Mouse (Mus musculus): ENCODE data around the gene Mfsd9. TPM values are rescaled to one million over a fixed set of nuclear protein-coding genes. Genes with fewer than 3 reads are reported as not detected.
A peak's percentile ranks its signal among the peaks of the same experiment; 100 is the strongest.

Gene Mfsd9
- polyA plus RNA-seq, 2 experiments = 0.36 to 0.70 TPM

DNA sequence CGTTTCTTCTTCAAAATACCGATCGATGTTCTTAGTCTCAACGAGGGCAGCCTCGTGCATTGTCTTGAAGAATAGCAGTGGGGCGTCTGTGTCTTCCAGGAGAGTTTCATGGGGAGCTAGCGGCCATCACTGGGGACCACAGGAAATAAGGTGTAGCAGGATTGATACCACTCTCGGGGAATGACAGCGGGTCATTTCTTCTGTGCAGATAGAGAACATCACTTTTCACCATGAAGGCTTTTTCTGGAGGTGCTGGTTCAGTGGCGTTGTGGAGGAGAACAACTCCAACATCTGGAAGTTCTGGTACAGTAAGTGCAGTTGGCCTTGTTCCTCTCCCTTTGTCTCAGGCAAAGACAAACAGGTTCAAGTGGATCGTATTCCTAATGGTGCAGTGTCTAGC is 15.4 kb upstream of the Mfsd9 start:
- TF ChIP-seq EP300 (IDR thresholded peaks at IDR 0.05; ENCODE audit: low read depth) (no peak), CTCF (IDR thresholded peaks at IDR 0.05; ENCODE audit: low read depth) (no peak)
- 77% methylated on average over 11 of the region's 11 CpGs for WGBS (ENCODE audit: insufficient replicate concordance)
- Histone ChIP-seq H3K27ac (no peak overlapping the region), H3K4me2 (ENCODE audit: low read depth) (no peak overlapping the region), H3K4me3 (ENCODE audit: insufficient read depth in 1 of 2, low read depth in 2 of 2, low read length in 2 of 2) (no peak overlapping the region), H3K36me3 (replicated peaks; ENCODE audit: control insufficient read depth, insufficient read depth, low read depth) (no peaks in the 10 kb centered on the region), H3K9ac (replicated peaks) (no peak overlapping the region), H3K9me3 (ENCODE audit: control insufficient read depth, low read length) (no peaks in the 10 kb centered on the region), H3K27me3 (ENCODE audit: control insufficient read depth, insufficient read depth, low read length) (no peaks in the 10 kb centered on the region), H3K4me1 (replicated peaks; ENCODE audit: control insufficient read depth in 2 of 2, insufficient read depth in 2 of 2, low read length in 1 of 2) (no peaks in the 10 kb centered on the region)
- ATAC-seq (ENCODE audit: insufficient read depth) (no peak), DNase-seq (ENCODE audit: low read depth in 3 of 3, low spot score in 3 of 3) (no peak)

DNA sequence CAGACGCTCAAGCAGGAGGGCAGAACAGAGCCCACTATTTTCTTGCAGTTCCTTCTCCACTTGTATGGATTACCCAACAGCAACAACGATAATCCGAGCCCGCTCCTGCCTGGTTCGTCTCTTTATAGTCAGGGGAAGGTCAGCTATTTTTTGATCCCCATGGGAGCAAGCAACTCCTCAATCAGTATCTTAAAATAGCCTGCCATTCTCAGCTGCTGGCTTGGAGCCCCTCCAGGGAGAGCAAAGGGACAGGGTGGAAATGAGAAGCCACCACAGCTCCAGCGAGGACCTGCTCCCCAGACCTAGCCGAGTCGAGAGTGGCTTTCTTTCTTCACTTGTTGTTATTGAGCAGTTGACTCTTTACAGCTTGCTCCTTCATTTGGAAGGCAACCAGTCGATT is 14.9 kb upstream of the Mfsd9 start, which contains the start of gene Tmem182:
Gene Tmem182 (plus strand): TSS at position 251 of the 400 bp plus-strand sequence.
- DNase-seq (ENCODE audit: low read depth in 3 of 3, low spot score in 3 of 3) (no peak), ATAC-seq (ENCODE audit: insufficient read depth) (no peak)
- Histone ChIP-seq H3K4me2 (ENCODE audit: low read depth) (no peak within 1 kb of the TSS), H3K9me3 (ENCODE audit: control insufficient read depth, low read length) (no peaks in the 10 kb centered on the region), H3K27ac (no peak within 1 kb of the TSS), H3K4me3 (ENCODE audit: insufficient read depth in 1 of 2, low read depth in 2 of 2, low read length in 2 of 2) (no peak within 1 kb of the TSS), H3K4me1 (replicated peaks; ENCODE audit: control insufficient read depth in 2 of 2, insufficient read depth in 2 of 2, low read length in 1 of 2) (no peaks in the 10 kb centered on the region), H3K36me3 (replicated peaks; ENCODE audit: control insufficient read depth, insufficient read depth, low read depth) (no peaks in the 10 kb centered on the region), H3K27me3 (ENCODE audit: control insufficient read depth, insufficient read depth, low read length) (no peaks in the 10 kb centered on the region), H3K9ac (replicated peaks) (no peak within 1 kb of the TSS)
- no peak for TF ChIP-seq CTCF (IDR thresholded peaks at IDR 0.05; ENCODE audit: low read depth)
- TF ChIP-seq EP300 (IDR thresholded peaks at IDR 0.05; ENCODE audit: low read depth) = no peak
- WGBS (ENCODE audit: insufficient replicate concordance) = 64% methylated on average over 9 of the region's 9 CpGs

DNA sequence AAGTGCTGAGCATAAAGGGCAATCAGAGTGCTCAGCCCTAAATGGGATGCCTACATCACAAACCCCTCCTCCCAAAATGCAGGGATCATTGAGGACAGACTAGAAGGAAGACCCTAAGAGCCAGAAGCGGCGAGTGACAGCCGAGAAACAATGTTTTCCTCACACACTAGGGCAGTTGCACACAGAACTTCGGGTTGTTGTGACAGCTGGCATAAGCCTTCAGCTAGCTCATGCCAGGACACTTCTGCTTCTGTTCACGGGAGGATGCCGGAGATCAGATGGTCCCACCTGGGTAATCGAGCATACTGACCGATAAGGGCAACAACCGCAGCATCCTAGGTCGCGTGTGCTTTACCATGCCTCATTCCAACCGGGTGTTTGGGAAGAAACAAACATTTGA is 13.6 kb upstream of the Mfsd9 start:
- DNase-seq (ENCODE audit: low read depth in 3 of 3, low spot score in 3 of 3) (no peak), ATAC-seq (ENCODE audit: insufficient read depth) (no peak)
- WGBS (ENCODE audit: insufficient replicate concordance) = 79% methylated on average over 12 of the region's 12 CpGs
- Histone ChIP-seq H3K36me3 (replicated peaks; ENCODE audit: control insufficient read depth, insufficient read depth, low read depth) (no peaks in the 10 kb centered on the region), H3K9me3 (ENCODE audit: control insufficient read depth, low read length) (no peaks in the 10 kb centered on the region), H3K27me3 (ENCODE audit: control insufficient read depth, insufficient read depth, low read length) (no peaks in the 10 kb centered on the region), H3K27ac (no peak overlapping the region), H3K4me2 (ENCODE audit: low read depth) (no peak overlapping the region), H3K9ac (replicated peaks) (no peak overlapping the region), H3K4me3 (ENCODE audit: insufficient read depth in 1 of 2, low read depth in 2 of 2, low read length in 2 of 2) (no peak overlapping the region), H3K4me1 (replicated peaks; ENCODE audit: control insufficient read depth in 2 of 2, insufficient read depth in 2 of 2, low read length in 1 of 2) (no peaks in the 10 kb centered on the region)
- TF ChIP-seq CTCF (IDR thresholded peaks at IDR 0.05; ENCODE audit: low read depth) (no peak), EP300 (IDR thresholded peaks at IDR 0.05; ENCODE audit: low read depth) (no peak)

DNA sequence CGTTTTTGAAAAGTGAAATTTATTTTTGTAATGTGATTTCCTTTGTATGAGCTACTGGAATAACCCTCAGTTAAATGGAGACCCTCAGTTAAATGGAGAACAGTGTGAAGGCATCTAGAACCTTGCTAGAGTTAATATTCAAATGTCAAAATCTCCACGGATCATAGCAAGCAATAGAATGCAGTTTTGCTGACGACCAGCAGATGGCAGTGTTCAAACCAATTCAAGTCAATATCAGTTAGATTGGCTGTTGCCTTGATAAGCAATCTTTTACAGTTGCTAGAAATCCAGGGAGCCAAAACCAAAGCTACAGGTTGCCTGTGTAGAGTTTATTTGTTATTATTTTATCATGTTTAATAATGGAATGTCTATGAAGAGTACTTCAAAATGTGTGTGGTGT is 12.3 kb upstream of the Mfsd9 start:
- Histone ChIP-seq H3K9ac (replicated peaks) (no peak overlapping the region), H3K4me2 (ENCODE audit: low read depth) (no peak overlapping the region), H3K4me3 (ENCODE audit: insufficient read depth in 1 of 2, low read depth in 2 of 2, low read length in 2 of 2) (no peak overlapping the region), H3K27me3 (ENCODE audit: control insufficient read depth, insufficient read depth, low read length) (no peaks in the 10 kb centered on the region), H3K9me3 (ENCODE audit: control insufficient read depth, low read length) (no peaks in the 10 kb centered on the region), H3K36me3 (replicated peaks; ENCODE audit: control insufficient read depth, insufficient read depth, low read depth) (no peaks in the 10 kb centered on the region), H3K27ac (no peak overlapping the region), H3K4me1 (replicated peaks; ENCODE audit: control insufficient read depth in 2 of 2, insufficient read depth in 2 of 2, low read length in 1 of 2) (no peaks in the 10 kb centered on the region)
- DNase-seq (ENCODE audit: low read depth in 3 of 3, low spot score in 3 of 3) (peak; percentile 2 to 29 (median 7)), ATAC-seq (ENCODE audit: insufficient read depth) (no peak)
- TF ChIP-seq CTCF (IDR thresholded peaks at IDR 0.05; ENCODE audit: low read depth) (peak; percentile 77), EP300 (IDR thresholded peaks at IDR 0.05; ENCODE audit: low read depth) (no peak)
- WGBS (ENCODE audit: insufficient replicate concordance) = 12% methylated on average over 3 of the region's 3 CpGs

DNA sequence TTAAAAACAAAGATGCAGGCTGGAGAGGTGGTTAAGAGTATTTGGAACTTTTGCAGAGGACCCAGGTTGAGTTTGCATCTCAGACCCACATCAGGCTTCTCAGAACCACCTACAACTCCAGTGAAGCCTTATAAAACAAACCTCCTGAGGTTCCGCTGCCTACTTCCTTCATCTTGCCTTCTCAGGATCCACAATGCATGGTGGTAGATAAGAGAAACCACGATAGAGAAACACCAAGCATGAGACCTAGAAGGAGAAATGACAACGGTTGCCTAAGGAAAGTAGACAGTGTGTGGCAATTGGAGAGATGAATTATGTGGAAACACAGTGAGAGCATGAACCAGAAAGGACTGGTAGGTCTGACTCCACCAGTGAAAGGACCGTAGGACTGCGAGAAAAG is 10.4 kb upstream of the Mfsd9 start:
- no peaks in the 10 kb centered on the region for H3K4me1 ChIP-seq (replicated peaks; ENCODE audit: control insufficient read depth in 2 of 2, insufficient read depth in 2 of 2, low read length in 1 of 2)
- no peaks in the 10 kb centered on the region for H3K9me3 ChIP-seq (ENCODE audit: control insufficient read depth, low read length)
- H3K4me2 ChIP-seq (ENCODE audit: low read depth) = no peak overlapping the region
- no peaks in the 10 kb centered on the region for H3K27me3 ChIP-seq (ENCODE audit: control insufficient read depth, insufficient read depth, low read length)
- no peaks in the 10 kb centered on the region for H3K36me3 ChIP-seq (replicated peaks; ENCODE audit: control insufficient read depth, insufficient read depth, low read depth)
- no peak overlapping the region for H3K4me3 ChIP-seq (ENCODE audit: insufficient read depth in 1 of 2, low read depth in 2 of 2, low read length in 2 of 2)
- H3K9ac ChIP-seq (replicated peaks) = no peak overlapping the region
- WGBS (ENCODE audit: insufficient replicate concordance) = 23% methylated on average over 5 of the region's 5 CpGs
- no peak for ATAC-seq (ENCODE audit: insufficient read depth)
- TF ChIP-seq CTCF (IDR thresholded peaks at IDR 0.05; ENCODE audit: low read depth) (no peak), EP300 (IDR thresholded peaks at IDR 0.05; ENCODE audit: low read depth) (no peak)
- no peak for DNase-seq (ENCODE audit: low read depth in 3 of 3, low spot score in 3 of 3)
- no peak overlapping the region for H3K27ac ChIP-seq

Measured in liver, embryonic 14.5 days (tissue).